In genomic region chr2:36067132-36067531, GRCm38 (mm10) we compare ENCODE assay signal across 30 mouse cellular contexts. TPM values are rescaled to one million over a fixed set of nuclear protein-coding genes. Genes with fewer than 3 reads are reported as not detected.
"Had no signal": no experiment of that assay in that cellular context is flagged by ENCODE, and none has a peak within 500 bp of the region (broad histone marks: within the 10 kb centered on the region; RNA-seq: fewer than 3 reads in every experiment).

No protein-coding gene starts in this region.

- H3K4me2 ChIP-seq: kidney, embryonic 15.5 days; limb, embryonic 13.5 days; liver, embryonic 12.5 days; liver, embryonic 15.5 days; lung, embryonic 15.5 days; midbrain, embryonic 11.5 days; neural tube, embryonic 13.5 days had no signal

- H3K27ac ChIP-seq: kidney, embryonic 15.5 days; left cerebral cortex, adult 2 months; limb, embryonic 10.5 days; limb, embryonic 13.5 days; liver, embryonic 12.5 days; liver, embryonic 15.5 days; lung, embryonic 15.5 days; neural tube, embryonic 13.5 days; stomach, postnatal 0 days had no signal

- H3K9ac ChIP-seq: kidney, embryonic 15.5 days; limb, embryonic 13.5 days; liver, embryonic 12.5 days; liver, embryonic 15.5 days; lung, embryonic 15.5 days; neural tube, embryonic 13.5 days had no signal

- DNase-seq: kidney, adult 8-10 months; kidney, postnatal 10 days; kidney, postnatal 36 days; layer of hippocampus, postnatal 36 days; liver; lung, adult 18-20 months; lung, postnatal 10 days; lung, postnatal 36 days; right cerebral cortex, adult 18-20 months; right cerebral cortex, postnatal 14 days; right cerebral cortex, postnatal 4 days; thymus, adult 2 months; thymus, postnatal 14 days; thymus, postnatal 4 days had no signal

- H3K4me3 ChIP-seq: kidney, embryonic 15.5 days; left cerebral cortex, adult 2 months; limb, embryonic 10.5 days; limb, embryonic 13.5 days; liver, embryonic 12.5 days; liver, embryonic 15.5 days; lung, embryonic 15.5 days; myocyte; neural tube, embryonic 13.5 days had no signal

- ATAC-seq: liver, embryonic 12.5 days; midbrain, embryonic 16.5 days had no signal

- H3K36me3 ChIP-seq: kidney, embryonic 15.5 days; limb, embryonic 10.5 days; limb, embryonic 13.5 days; liver, embryonic 12.5 days; liver, embryonic 15.5 days; lung, embryonic 15.5 days; neural tube, embryonic 13.5 days had no signal

- H3K9me3 ChIP-seq: kidney, embryonic 15.5 days; limb, embryonic 10.5 days; limb, embryonic 13.5 days; liver, embryonic 12.5 days; liver, embryonic 15.5 days; lung, embryonic 15.5 days; neural tube, embryonic 13.5 days had no signal

- H3K27me3 ChIP-seq: limb, embryonic 13.5 days; liver, embryonic 12.5 days; liver, embryonic 15.5 days; lung, embryonic 15.5 days; neural tube, embryonic 13.5 days had no signal

- H3K4me1 ChIP-seq: kidney, embryonic 15.5 days; limb, embryonic 10.5 days; limb, embryonic 13.5 days; liver, embryonic 12.5 days; liver, embryonic 15.5 days; lung, embryonic 15.5 days; neural tube, embryonic 13.5 days had no signal

RNA-seq across cellular contexts. Expression of gene Morn5, which starts 17.9 kb away (rescaled TPM):
- total RNA-seq: megakaryocyte-erythroid progenitor cell, adult 5-6 weeks; monocyte, adult 5-6 weeks; neutrophil, adult 5-6 weeks had no signal
- polyA plus RNA-seq: liver, embryonic 15.5 days; stomach, embryonic 14.5 days; stomach, postnatal 0 days had no signal

RNA-seq across cellular contexts. Expression of gene Lhx6, which starts 38.1 kb away (rescaled TPM):
- total RNA-seq: megakaryocyte-erythroid progenitor cell, adult 5-6 weeks; monocyte, adult 5-6 weeks; neutrophil, adult 5-6 weeks had no signal
